Mouse (Mus musculus) urinary bladder, postnatal 36 days (tissue): ENCODE measurements at regions not wholly inside any gene's neighbourhood (a gene's known extent, or its start where the extent isn't known, plus 50 kb on each side); places are given as distances from the start of the nearest gene placed in this dataset.
A peak's percentile ranks its signal among the peaks of the same experiment; 100 is the strongest.
"Not testable (repeated sequence)": the region's sequence is repeated elsewhere in the genome, so short reads cannot be mapped to it uniquely, and the experiment has no call there.

Source experiments
- DNase-seq, 2 experiments: peaks; one replicate each; pipeline ENCODE4 v3.0.0; 2022; ENCODE audit warnings: low spot score in 2 of 2, mixed read lengths in 1 of 2

DNA sequence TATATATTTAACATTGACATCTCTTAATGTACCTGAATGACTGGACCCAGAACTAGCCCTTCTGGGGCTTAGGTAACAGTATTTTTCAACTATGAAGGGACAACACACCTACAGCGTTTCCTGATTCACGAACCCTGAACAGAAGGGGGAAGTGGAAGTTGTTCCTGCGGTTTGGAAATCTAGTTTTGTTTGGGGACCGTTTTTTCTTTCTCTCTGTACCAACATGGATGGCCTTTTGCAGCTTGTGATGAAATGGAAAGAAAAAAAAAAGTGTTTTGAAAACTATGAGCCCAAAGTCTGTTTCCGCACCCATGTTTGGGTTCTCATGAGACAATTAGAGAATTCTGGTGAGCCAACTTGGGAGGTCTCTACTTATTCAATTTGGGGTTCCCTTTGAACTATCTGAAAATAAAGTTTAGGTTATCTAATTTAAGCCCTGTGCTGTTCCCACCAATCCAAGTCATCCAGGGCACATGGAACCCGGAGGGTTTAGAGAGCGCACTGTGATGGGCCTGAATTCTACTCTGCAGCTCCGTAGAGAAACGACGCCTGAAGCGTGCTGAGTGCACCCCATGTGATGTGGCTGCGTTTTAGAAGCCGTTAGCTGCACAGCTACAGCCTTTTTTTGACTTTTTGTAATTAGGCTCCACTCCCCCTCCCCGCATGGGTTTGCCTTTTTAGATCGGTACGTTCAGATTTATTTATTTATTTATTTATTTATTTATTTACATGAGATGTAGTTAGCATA, 137.0 kb upstream of the Rapgef5 start:
- no peak for DNase-seq

- DNase-seq = no peak
Observed at GRCm38 (mm10) chr12:117380836-117381235, 135.4 kb upstream of the Rapgef5 start.

- not testable (repeated sequence) for DNase-seq
Observed at GRCm38 (mm10) chr12:117382727-117383126, 133.6 kb upstream of the Rapgef5 start.

- peak; percentile 47 to 71 for DNase-seq
Observed at GRCm38 (mm10) chr12:117385072-117385666, 131.1 kb upstream of the Rapgef5 start.

GRCm38 (mm10) chr12:117385697-117386096, 130.6 kb upstream of the Rapgef5 start:
- DNase-seq = no peak

DNA sequence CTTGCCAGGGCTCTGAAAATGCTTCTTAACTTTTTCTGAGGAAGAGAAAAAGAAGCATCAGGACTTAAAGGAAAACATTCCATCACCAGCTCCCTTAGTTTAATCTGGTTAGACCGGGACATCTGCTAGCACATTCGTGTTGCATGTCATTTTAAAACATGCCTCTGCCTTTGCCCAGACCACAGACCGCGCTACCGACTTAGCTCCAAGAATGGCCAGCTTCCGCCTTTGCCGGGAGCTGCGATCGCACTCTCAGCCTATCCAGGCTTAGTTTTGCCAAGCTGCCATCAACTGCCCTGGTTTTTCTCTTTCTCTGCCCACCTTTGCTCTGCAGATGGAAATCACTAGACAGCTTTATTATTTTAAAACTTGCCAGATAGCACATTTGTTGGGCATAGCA, 129.3 kb upstream of the Rapgef5 start:
- DNase-seq = no peak

DNA sequence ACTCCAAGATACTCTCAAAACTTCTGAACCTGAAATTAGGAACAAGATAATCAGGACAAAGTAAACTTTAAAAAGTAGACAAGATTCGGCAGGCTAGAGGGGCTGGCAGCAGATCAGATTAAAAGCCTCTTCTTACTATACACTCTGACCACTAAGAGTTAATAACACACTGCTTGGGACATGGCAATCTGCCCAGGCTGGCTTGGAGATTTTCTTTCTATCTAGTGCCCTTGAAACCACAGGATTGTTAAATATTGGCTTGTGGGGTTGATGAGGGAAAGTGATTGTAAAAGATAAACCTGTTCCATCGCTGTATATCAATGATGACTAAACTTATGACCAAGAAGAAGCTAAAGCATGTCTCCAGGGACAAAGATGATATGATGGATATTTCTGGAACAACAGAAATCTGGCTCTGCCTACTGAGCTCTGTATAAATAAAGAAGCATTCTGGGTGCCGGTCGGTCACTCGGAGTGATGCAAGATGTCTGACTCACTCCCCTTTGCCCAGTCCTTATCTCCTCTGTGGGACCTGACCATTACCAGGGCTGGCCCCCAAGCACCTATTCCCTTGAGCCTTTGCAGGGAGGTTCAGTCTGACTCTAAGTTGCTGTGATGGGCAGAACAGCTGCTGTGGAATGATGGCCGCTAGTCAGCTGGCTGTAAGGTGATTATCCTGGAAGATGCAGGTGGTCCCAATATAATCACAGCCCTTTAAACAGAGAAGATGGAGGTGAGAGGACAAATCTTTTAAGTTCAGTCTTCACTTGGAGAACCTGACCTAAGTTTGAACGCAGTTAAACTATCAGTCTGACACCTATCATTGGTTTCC, 126.5 kb upstream of the Rapgef5 start:
- DNase-seq = peak; percentile 48 to 60

GRCm38 (mm10) chr12:117397512-117397911, 118.8 kb upstream of the Rapgef5 start:
- no peak for DNase-seq

- DNase-seq = peak; percentile 45 to 64
Observed at GRCm38 (mm10) chr12:117403513-117404156, 112.6 kb upstream of the Rapgef5 start.

DNA sequence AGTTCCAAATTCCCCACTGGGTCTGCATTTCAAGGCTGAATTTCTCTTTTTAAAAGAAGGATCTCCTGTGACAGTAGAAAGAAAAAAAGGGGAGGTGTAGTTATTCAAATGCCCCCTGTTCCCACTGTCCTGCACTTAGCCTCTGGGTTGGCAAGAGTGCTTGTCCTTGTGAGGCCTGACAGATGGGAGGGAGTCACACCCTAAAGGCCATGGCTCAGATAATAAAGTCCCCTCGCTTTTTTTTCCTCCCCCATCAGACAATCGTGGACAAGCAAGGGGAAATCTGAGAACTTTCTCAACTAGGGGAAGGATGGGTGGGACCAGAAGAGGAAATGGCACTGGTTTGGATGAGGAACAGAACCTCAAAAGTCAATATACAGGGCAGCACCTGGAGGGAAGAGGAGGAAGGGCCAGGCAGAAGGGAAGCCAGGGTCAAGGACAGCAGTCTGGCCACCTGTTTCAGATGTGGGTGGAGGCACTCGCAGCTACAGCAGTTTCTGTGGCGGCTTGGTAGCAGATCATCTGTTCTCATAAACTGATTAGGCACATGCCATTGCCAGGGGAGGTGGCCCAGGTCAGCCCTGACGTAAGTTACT, 112.0 kb upstream of the Rapgef5 start:
- DNase-seq = no peak

DNA sequence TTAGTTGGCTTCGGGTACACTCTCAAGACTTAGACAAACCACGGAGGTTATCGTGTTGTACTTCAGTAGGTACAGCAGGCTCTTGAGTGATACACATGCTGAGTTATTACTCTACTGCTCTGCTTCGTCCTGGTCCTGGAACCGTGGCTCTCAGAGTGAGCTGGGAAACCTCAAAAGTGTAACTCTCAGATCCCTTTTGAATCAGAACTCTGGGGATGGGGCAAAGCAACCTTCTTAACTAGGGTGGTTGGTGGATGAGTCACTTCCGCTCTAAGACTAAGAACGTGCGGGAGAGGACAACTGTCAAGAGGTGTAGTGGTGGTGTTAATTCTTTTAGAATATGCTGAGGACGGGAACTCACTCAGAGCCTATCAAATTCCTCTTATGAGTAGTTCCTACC, 109.4 kb upstream of the Rapgef5 start:
- DNase-seq = no peak

GRCm38 (mm10) chr12:117410604-117411003, 105.7 kb upstream of the Rapgef5 start:
- DNase-seq = no peak

- DNase-seq = no peak
Observed at GRCm38 (mm10) chr12:117412257-117412656, 104.0 kb upstream of the Rapgef5 start.

DNA sequence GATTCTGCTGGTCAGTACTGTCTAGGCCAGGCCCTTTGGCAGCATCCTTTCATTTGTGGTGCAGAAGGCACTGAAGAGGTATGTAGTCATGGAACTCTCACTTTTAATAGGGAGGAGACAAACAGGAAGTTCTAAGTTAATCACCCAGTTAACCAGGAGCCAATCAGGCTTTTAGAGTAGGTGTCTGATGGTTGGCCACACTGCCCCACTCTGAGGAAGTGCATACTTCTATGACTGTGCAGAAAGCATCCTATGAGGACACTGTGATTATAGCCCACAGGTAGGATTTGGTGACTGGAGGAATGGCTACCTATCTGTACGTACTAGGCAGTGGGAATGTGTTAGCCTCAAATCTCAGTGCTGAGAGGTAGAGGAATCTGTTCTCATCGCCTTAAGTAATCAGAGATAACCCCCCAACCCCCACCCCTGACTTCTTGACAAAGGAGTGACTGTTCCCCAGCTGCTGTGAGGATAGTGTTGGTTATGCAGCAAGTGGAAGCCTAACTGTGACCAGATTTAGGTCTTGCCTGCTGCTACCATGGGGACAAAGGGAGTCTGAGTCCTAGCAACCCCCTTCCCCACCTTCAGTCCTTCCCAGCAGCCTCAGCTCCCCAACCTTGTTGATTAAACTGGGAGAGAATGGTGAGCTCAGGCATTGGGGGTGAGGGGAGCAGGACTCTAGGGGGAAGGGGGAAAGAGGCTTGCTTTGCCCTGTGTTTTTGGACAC, 103.3 kb upstream of the Rapgef5 start:
- DNase-seq = no peak

GRCm38 (mm10) chr12:117414020-117414419, 102.3 kb upstream of the Rapgef5 start:
- DNase-seq = no peak

DNA sequence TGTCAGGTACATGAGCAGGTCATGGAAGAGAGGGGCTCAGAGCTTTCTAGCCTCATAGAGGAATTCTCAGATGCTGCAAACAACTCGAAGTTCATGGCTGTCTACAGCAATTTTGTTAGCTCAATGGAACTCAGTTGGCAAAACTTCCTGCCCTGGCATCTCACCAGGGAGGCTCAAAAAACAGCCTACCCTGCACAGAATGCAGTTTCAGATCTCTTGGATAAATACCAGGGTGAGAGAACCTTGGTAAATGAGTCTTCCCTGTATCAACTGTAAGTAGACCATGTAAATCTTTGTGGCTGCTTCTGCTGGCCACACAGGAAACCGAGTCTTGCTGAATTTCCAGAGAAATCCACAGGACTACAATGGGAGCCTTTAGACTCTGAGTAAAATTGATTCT, 101.1 kb upstream of the Rapgef5 start:
- DNase-seq = no peak

DNA sequence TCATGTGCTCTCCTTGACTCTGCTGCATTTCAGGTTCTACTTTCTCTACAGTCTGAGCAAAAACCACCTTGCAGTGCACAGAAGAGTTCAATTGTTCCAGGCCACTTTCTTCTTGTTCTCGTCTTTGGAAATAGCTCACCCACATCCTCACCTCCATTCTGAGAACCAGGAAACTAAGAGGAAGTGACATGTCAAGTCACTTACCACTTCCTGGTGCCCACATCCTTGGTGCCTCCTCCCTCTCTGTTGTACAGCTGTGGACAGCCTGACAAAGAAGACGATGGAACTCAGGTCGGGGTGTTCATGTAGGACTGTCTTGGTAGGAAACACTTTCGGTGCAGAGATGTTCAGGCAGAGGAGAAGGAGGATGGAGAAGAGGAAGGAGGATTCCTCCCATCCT, 98.3 kb upstream of the Rapgef5 start:
- no peak for DNase-seq

DNA sequence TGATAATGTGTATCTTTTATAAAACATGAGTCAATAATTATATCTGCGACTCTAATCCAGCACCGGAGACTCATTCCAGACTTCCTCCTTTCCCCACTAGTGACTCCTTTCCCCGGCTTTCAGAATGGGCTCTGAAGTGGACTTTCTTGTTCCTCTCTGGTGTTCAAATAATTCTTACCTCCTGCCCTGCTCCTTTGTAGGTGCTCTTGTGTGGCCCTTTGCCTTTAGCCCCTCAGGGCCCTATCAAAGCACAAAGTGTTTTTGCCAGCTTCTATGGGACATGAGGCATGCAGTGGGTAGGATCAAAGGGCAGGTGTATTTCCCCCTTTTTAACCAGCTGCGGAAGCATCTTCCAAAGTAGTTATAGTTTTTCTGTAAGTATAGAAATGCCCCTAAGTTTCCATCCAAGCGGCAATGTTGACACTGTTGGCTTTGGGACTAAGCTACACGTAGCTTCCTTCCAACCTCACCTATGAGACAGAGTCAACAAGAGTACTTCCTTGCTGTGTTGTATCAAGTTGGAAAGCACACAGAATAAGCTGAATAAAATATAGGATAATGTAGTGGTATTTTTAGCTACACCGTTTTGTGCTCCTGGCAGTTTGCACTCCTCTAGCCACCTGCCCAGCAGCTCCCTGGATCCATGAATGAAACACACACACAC, 93.8 kb upstream of the Rapgef5 start:
- no peak for DNase-seq

- no peak for DNase-seq
Observed at GRCm38 (mm10) chr12:117425363-117426031, 90.8 kb upstream of the Rapgef5 start.

GRCm38 (mm10) chr12:117427431-117427830, 88.8 kb upstream of the Rapgef5 start:
- DNase-seq = peak; percentile 20 to 27
